Mouse (Mus musculus) midbrain, postnatal 0 days (tissue): ENCODE measurements around the gene Tomm40l. TPM values are rescaled to one million over a fixed set of nuclear protein-coding genes. Genes with fewer than 3 reads are reported as not detected.
A peak's percentile ranks its signal among the peaks of the same experiment; 100 is the strongest.

Source experiments
- ATAC-seq: fragments of 200-750 bp; cut with Nextera tagmentation; 2 replicates; pipeline ENCODE4 v1.8.0; 2017; ENCODE audit warnings: moderate number of reproducible peaks, mild to moderate bottlenecking, moderate TSS enrichment, moderate library complexity; ENCODE audit not compliant: low FRiP score
- DNase-seq: peaks from one replicate; pipeline ENCODE4 v3.0.0-alpha.2; 2015; ENCODE audit warnings: low spot score
- H3K27ac ChIP-seq: fragments of 300-500 bp; sonication (generic); 2 replicates; pipeline ENCODE4 v1.5.1; 2014; ENCODE audit warnings: low read depth, mild to moderate bottlenecking, low read length, mixed read lengths
- H3K27me3 ChIP-seq: fragments of 300-500 bp; sonication (generic); 2 replicates; pipeline ENCODE4 v1.6.1; 2014; ENCODE audit warnings: low read length, control low read depth, mixed read lengths; ENCODE audit not compliant: insufficient read depth
- H3K36me3 ChIP-seq: fragments of 300-500 bp; sonication (generic); 2 replicates; pipeline ENCODE4 v1.6.1; 2014; ENCODE audit warnings: low read length, control low read depth, mixed read lengths; ENCODE audit not compliant: insufficient read depth
- H3K4me1 ChIP-seq: fragments of 300-500 bp; sonication (generic); 2 replicates; pipeline ENCODE4 v1.6.1; 2014; ENCODE audit warnings: mild to moderate bottlenecking, control low read depth, antibody characterized with exemption, low read length, mixed read lengths; ENCODE audit not compliant: insufficient read depth
- H3K4me2 ChIP-seq: fragments of 300-500 bp; sonication (generic); 2 replicates; pipeline ENCODE4 v1.6.1; 2014; ENCODE audit warnings: low read depth, mild to moderate bottlenecking, low read length, mixed read lengths; ENCODE audit not compliant: poor library complexity, severe bottlenecking
- H3K4me3 ChIP-seq: fragments of 300-500 bp; sonication (generic); 2 replicates; pipeline ENCODE4 v1.5.1; 2014; ENCODE audit warnings: low read depth, mild to moderate bottlenecking, low read length, moderate library complexity
- H3K9ac ChIP-seq: fragments of 300-500 bp; sonication (generic); replicated peaks from 2 replicates; pipeline ENCODE4 v1.6.1; 2014; ENCODE audit warnings: mild to moderate bottlenecking, low read length, moderate library complexity, mixed read lengths; ENCODE audit not compliant: poor library complexity, severe bottlenecking
- H3K9me3 ChIP-seq: fragments of 300-500 bp; sonication (generic); 2 replicates; pipeline ENCODE4 v1.6.1; 2016; ENCODE audit warnings: low read length, control low read depth
- CTCF ChIP-seq: IDR thresholded peaks from 2 replicates; pipeline ENCODE4 v1.5.1; 2016; ENCODE audit warnings: antibody characterized with exemption, mild to moderate bottlenecking
- WGBS: fragments of 180-500 bp; shearing (Covaris S2); extraction: QIAGEN DNeasy Blood & Tissue Kit; methylation state at CpG from one replicate; pipeline ENCODE4 v1.1.7; 2014; 5-methylcytosine and 5-hydroxymethylcytosine counted together
- polyA plus RNA-seq: library from polyadenylated mRNA; unstranded; fragments of >200 nt; fragmentation: Nextera tagmentation; extraction: Ambion mirVana; gene quantifications from 2 replicates; pipeline ENCODE4 v1.2.1, GENCODE M21; 2015
- total RNA-seq: library from RNA; depleted of rRNA; stranded (reverse); fragments of >200 nt; gene quantifications from 2 replicates; pipeline ENCODE4 v1.2.3, GENCODE M21; 2014

Tomm40l gene
- total and polyA plus RNA-seq, 2 experiments from 2014 or later, result 33.9 to 49.8 TPM

DNA sequence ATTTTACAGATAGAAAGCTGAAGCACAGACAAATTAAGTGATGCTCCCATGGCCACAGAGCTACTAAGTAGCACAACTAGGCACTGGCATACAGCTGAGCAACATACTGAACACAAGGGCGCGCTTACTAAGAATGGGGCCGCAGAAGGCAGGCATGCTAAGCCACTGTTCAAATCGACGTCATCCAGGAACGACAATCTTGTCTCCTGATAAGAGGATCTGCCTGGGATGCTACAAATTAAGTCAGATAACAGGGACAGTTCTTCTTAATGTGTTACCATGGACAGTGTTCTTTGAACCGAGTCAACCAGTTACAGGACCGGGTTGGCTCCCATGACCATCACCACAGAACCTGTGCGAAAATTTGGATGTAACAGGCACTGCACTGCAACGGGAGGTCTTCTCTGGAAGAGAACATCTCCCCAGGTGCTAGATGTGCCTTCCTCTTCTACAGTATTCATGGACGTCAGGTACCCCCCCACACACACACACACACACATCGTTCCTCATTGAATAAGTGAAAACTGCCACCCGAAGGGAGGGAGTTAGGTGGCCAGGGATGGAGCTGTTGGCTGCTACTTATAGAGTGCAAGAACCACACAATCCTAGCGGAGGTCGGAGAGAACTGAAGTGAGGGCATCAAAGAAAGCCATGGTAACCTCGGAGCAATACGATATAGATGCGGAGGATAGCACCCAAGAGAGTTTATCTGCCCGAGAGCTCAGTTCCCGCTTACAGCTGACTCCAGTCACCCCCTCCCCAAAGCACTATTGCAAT, 27.1 kb downstream of the Tomm40l start:
- Histone ChIP-seq H3K4me3 (peak overlapping the region; percentile 56), H3K9ac (peak overlapping the region; percentile 50), H3K36me3 (no peaks in the 10 kb centered on the region), H3K27ac (no peak overlapping the region), H3K27me3 (no peaks in the 10 kb centered on the region), H3K4me2 (peak overlapping the region; percentile 90), H3K4me1 (peaks cover 8% of the 10 kb centered on the region; the same call in 1 of the 2 replicates), H3K9me3 (no peaks in the 10 kb centered on the region)
- DNase-seq (no peak), ATAC-seq (no peak)
- 8% methylated on average over 20 of the region's 20 CpGs for WGBS
- no peak; the same call in 1 of the 2 replicates for TF ChIP-seq CTCF

DNA sequence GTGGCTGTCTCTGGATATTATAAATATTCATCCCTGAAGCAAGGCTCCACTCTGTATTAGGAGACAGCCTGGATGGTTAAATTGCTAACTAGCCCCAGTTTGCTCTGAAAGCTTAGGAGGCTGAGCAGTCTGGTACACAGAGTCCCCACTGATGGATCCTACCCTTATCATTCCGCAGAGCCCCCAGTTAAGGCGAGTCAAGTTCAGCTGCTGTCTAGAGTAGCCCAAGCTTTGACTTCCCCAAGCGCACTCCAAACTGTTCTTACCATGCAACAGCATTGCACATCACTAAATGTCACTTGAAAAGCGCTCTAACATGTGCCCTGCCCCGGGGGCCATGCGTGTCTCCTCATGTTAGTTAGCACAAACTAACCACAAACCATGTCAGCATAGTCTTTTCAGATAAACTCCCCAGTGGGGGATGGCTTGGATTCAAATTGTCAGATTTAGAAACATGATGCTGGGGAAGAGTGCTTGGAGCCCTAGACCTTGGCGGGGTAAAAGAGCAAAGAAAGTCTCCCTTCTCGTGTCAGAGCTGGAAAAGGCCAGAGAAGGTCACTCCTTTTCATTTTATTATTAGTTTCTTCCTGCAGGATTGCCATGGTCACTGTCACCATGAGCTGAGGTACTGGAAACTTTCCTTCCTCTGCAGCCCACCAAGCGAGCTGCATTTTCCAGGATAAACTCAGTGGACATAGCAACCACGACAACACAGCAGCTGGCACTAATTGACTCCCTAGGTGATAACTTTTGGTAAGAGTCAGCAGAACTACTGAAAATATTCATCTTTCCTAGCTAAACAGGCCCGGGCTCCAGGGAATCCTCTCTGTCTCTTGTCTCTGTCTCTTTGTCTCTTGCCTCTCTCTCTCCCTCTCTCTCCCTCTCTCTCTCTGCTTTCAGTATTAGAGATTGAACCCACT, 28.1 kb downstream of the Tomm40l start:
- ATAC-seq (no peak), DNase-seq (no peak)
- peak overlapping the region; percentile 90 for H3K4me2 ChIP-seq
- H3K27me3 ChIP-seq, result no peaks in the 10 kb centered on the region
- no peaks in the 10 kb centered on the region for H3K9me3 ChIP-seq
- peaks cover 8% of the 10 kb centered on the region; the same call in 1 of the 2 replicates for H3K4me1 ChIP-seq
- H3K36me3 ChIP-seq, result no peaks in the 10 kb centered on the region
- 28% methylated on average over 11 of the region's 11 CpGs for WGBS
- H3K4me3 ChIP-seq, result peak overlapping the region; percentile 30; the same call in 1 of the 2 replicates
- H3K9ac ChIP-seq, result no peak overlapping the region
- TF ChIP-seq CTCF, result no peak
- no peak overlapping the region for H3K27ac ChIP-seq

DNA sequence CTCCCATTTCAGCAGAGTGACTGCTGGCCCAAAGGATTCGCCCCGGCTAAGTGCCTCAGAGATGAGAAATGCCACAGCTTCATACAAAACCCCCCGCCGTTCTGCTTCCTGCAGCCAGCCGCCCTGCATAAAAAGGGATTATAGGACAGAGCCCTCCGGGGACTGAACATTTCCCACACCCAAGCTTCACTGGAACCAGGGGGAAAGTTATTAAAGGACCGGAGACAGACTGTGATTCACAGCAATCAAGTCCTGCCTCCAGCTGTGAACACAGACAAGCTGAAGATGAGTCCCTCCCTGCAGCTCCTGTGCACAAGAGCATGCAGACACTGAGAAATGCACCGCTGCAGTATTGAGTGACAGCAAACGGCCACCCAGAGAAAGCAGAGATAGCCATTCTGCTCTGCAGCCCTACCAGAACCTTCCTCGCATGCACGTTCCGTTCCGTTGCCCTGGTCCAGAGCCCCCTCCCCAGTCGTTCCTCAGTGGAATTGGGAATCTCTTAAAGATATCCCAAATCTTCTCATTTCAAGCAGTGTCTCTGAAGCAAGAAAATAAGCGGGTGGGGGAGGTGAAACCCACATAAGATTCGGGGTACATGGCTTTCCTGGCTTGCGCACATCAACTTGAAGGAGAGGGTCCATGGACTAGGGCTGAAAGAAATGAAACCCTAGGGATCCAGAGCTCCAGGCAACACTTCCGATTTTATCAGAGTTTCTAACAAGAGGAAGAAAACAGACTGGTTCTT, 29.0 kb downstream of the Tomm40l start:
- peak; percentile 29; the same call in 1 of the 2 replicates for ATAC-seq
- Histone ChIP-seq H3K4me3 (peak overlapping the region; percentile 30), H3K36me3 (no peaks in the 10 kb centered on the region), H3K27ac (0 out of 2 replicates have a peak overlapping the region, but pooled peaks have one; percentile 26), H3K9me3 (no peaks in the 10 kb centered on the region), H3K9ac (peak overlapping the region; percentile 44), H3K4me1 (peaks cover 8% of the 10 kb centered on the region; the same call in 1 of the 2 replicates), H3K4me2 (peak overlapping the region; percentile 57), H3K27me3 (no peaks in the 10 kb centered on the region)
- WGBS, result 3% methylated on average over 18 of the region's 18 CpGs
- DNase-seq, result peak; percentile 46
- no peak for TF ChIP-seq CTCF

DNA sequence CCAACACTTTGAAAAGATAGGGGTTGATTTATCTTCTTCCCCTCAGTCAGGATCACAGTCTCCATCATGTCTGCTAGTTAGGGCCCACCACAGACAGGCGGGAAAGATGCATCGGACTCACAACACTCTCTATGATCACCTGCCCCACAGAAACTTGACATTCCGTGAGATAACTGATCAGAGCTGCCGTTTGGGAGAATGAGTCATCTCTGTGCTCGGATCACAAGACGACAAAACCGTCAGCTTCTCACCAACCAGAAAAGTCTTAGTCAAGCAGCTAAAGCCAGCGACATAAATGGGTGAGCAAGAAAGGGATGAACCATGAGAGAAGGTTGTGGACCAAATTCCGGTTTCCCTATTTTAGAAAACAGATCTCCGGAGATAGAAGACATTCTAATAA, 30.0 kb downstream of the Tomm40l start:
- no peak overlapping the region for H3K9ac ChIP-seq
- TF ChIP-seq CTCF, result no peak
- no peaks in the 10 kb centered on the region for H3K27me3 ChIP-seq
- H3K4me2 ChIP-seq, result 0 out of 2 replicates have a peak overlapping the region, but pooled peaks have one; percentile 57
- H3K4me1 ChIP-seq, result peaks cover 8% of the 10 kb centered on the region; the same call in 1 of the 2 replicates
- H3K36me3 ChIP-seq, result no peaks in the 10 kb centered on the region
- no peak for DNase-seq
- 50% methylated on average over 10 of the region's 10 CpGs for WGBS
- no peaks in the 10 kb centered on the region for H3K9me3 ChIP-seq
- H3K4me3 ChIP-seq, result no peak overlapping the region
- ATAC-seq, result no peak
- no peak overlapping the region for H3K27ac ChIP-seq

DNA sequence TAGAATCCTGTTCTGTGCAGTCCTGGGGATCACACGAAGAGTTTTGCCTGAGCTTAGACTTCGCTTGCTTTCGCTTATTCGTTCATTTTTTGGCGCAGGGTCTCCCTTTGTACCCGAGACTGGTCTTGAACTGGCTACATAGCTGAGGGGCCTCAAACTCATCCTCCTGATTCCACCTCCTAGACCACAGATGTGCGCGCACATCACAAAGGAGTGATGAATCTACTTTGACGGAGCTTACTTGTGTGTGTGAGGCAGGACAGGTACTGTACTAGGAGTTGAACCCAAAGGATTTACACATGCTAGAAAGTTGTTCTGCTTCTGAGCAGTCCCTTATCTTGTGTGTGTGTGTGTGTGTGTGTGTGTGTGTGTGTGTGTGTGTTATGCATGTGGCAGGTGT, 31.5 kb downstream of the Tomm40l start:
- peaks cover 8% of the 10 kb centered on the region; the same call in 1 of the 2 replicates for H3K4me1 ChIP-seq
- no peak for TF ChIP-seq CTCF
- DNase-seq (no peak), ATAC-seq (no peak)
- no peak overlapping the region for H3K9ac ChIP-seq
- H3K36me3 ChIP-seq, result no peaks in the 10 kb centered on the region
- 95% methylated on average over 9 of the region's 9 CpGs for WGBS
- no peaks in the 10 kb centered on the region for H3K9me3 ChIP-seq
- H3K27me3 ChIP-seq, result no peaks in the 10 kb centered on the region
- H3K27ac ChIP-seq, result no peak overlapping the region
- no peak overlapping the region for H3K4me3 ChIP-seq
- H3K4me2 ChIP-seq, result no peak overlapping the region
